Mouse (Mus musculus): ENCODE data around the gene Prtg. TPM values are rescaled to one million over a fixed set of nuclear protein-coding genes. Genes with fewer than 3 reads are reported as not detected.

Gene Prtg
- total and polyA plus RNA-seq, 3 experiments: not detected

GRCm38 (mm10) chr9:72949572-72949971 is 142.9 kb downstream of the Prtg start:
- no peaks in the 10 kb centered on the region for H3K79me2 ChIP-seq (ENCODE audit: control insufficient read depth, insufficient read depth, low read length, poor library complexity)
- no peak overlapping the region for H3K4me3 ChIP-seq (ENCODE audit: control insufficient read depth in 1 of 2, insufficient read depth in 1 of 2, low read depth in 2 of 2, low read length in 2 of 2)
- no peaks in the 10 kb centered on the region for H3K9me3 ChIP-seq (replicated peaks; ENCODE audit: insufficient read depth, low read length)
- H3K4me1 ChIP-seq (ENCODE audit: control insufficient read depth in 1 of 2, insufficient read depth in 2 of 2, low read length in 2 of 2): no peaks in the 10 kb centered on the region
- H3K36me3 ChIP-seq (ENCODE audit: control insufficient read depth in 1 of 2, insufficient read depth in 2 of 2, low read length in 2 of 2): no peaks in the 10 kb centered on the region
- no peak for DNase-seq (ENCODE audit: low read depth, low spot score)
- H3K9ac ChIP-seq (ENCODE audit: control insufficient read depth, low read depth, low read length, poor library complexity, severe bottlenecking): no peak overlapping the region
- no peak overlapping the region for H3K27ac ChIP-seq (ENCODE audit: control insufficient read depth, low read depth, low read length)
- H3K27me3 ChIP-seq (ENCODE audit: control insufficient read depth in 1 of 2, insufficient read depth in 2 of 2, low read length in 2 of 2): peaks cover 5 to 9% of the 10 kb centered on the region in 2 experiments
- TF ChIP-seq MXI1 (IDR thresholded peaks at IDR 0.05; ENCODE audit: low read depth, low read length) (no peak), MAZ (IDR thresholded peaks at IDR 0.05; ENCODE audit: low read depth, low read length) (no peak), TBP (IDR thresholded peaks at IDR 0.05; ENCODE audit: low read depth, low read length) (no peak), NRF1 (IDR thresholded peaks at IDR 0.05; ENCODE audit: insufficient read depth, low read depth, low read length, poor library complexity, severe bottlenecking) (no peak), RCOR1 (IDR thresholded peaks at IDR 0.05; ENCODE audit: low read depth, low read length) (no peak), TAL1 (IDR thresholded peaks at IDR 0.05; ENCODE audit: low read length) (no peak), UBTF (IDR thresholded peaks at IDR 0.05; ENCODE audit: borderline replicate concordance, insufficient read depth, low read depth, low read length) (no peak), CTCF (IDR thresholded peaks at IDR 0.05 in 2 of 3, conservative IDR thresholded peaks at IDR 0.05 in 1 of 3; ENCODE audit: control insufficient read depth in 1 of 3, insufficient read depth in 1 of 3, low read depth in 2 of 3, low read length in 3 of 3, poor library complexity in 1 of 3, severe bottlenecking in 1 of 3) (no peak), NELFE (IDR thresholded peaks at IDR 0.05; ENCODE audit: low read depth, low read length) (no peak), ZKSCAN1 (IDR thresholded peaks at IDR 0.05; ENCODE audit: low read depth, low read length) (no peak), MEF2A (IDR thresholded peaks at IDR 0.05; ENCODE audit: extremely low read depth, insufficient replicate concordance, low read depth, low read length, poor library complexity, severe bottlenecking) (no peak), ZC3H11A (IDR thresholded peaks at IDR 0.05; ENCODE audit: low read depth, low read length) (no peak), MYB (IDR thresholded peaks at IDR 0.05; ENCODE audit: low read depth, low read length) (no peak), CHD2 (IDR thresholded peaks at IDR 0.05; ENCODE audit: low read length) (no peak), RAD21 (IDR thresholded peaks at IDR 0.05; ENCODE audit: low read depth, low read length) (no peak), MAFK (IDR thresholded peaks at IDR 0.05; ENCODE audit: borderline replicate concordance, low read depth, low read length) (no peak), TCF12 (IDR thresholded peaks at IDR 0.05; ENCODE audit: low read depth, low read length) (no peak)

GRCm38 (mm10) chr9:72954746-72955145 is 148.1 kb downstream of the Prtg start:
- DNase-seq (ENCODE audit: low read depth, low spot score): peak; percentile 57
- H3K4me1 ChIP-seq (ENCODE audit: control insufficient read depth in 1 of 2, insufficient read depth in 2 of 2, low read length in 2 of 2): no peaks in the 10 kb centered on the region; a peak in 1 of 4 replicates
- peaks cover 3 to 6% of the 10 kb centered on the region in 2 experiments; a peak in 2 of 4 replicates for H3K27me3 ChIP-seq (ENCODE audit: control insufficient read depth in 1 of 2, insufficient read depth in 2 of 2, low read length in 2 of 2)
- no peaks in the 10 kb centered on the region; the same call in 1 of the 2 replicates for H3K79me2 ChIP-seq (ENCODE audit: control insufficient read depth, insufficient read depth, low read length, poor library complexity)
- H3K27ac ChIP-seq (ENCODE audit: control insufficient read depth, low read depth, low read length): no peak overlapping the region
- H3K36me3 ChIP-seq (ENCODE audit: control insufficient read depth in 1 of 2, insufficient read depth in 2 of 2, low read length in 2 of 2): peaks cover 0 to 4% of the 10 kb centered on the region in 2 experiments; a peak in 2 of 4 replicates
- TF ChIP-seq POLR2AphosphoS5 (IDR thresholded peaks at IDR 0.05; ENCODE audit: borderline replicate concordance, low read depth, low read length) (no peak), RAD21 (IDR thresholded peaks at IDR 0.05; ENCODE audit: low read depth, low read length) (peak; percentile 32), CTCF (IDR thresholded peaks at IDR 0.05 in 2 of 3, conservative IDR thresholded peaks at IDR 0.05 in 1 of 3; ENCODE audit: control insufficient read depth in 1 of 3, insufficient read depth in 1 of 3, low read depth in 2 of 3, low read length in 3 of 3, poor library complexity in 1 of 3, severe bottlenecking in 1 of 3) (peak; percentile 32 to 67 (median 50); a peak in 5 of 6 replicates), MAFK (IDR thresholded peaks at IDR 0.05; ENCODE audit: borderline replicate concordance, low read depth, low read length) (no peak), MYC (IDR thresholded peaks at IDR 0.05; ENCODE audit: low read depth, low read length) (no peak), USF1 (IDR thresholded peaks at IDR 0.05; ENCODE audit: low read depth, low read length) (no peak), ZMIZ1 (IDR thresholded peaks at IDR 0.05; ENCODE audit: low read depth, low read length) (no peak), POLR2A (IDR thresholded peaks at IDR 0.05; ENCODE audit: control insufficient read depth in 1 of 2, insufficient read depth in 1 of 2, low read depth in 1 of 2, low read length in 2 of 2, poor library complexity in 1 of 2) (no peak), SMC3 (IDR thresholded peaks at IDR 0.05; ENCODE audit: low read depth, low read length) (peak; percentile 65), ELF1 (IDR thresholded peaks at IDR 0.05; ENCODE audit: low read depth, low read length) (no peak), ETS1 (IDR thresholded peaks at IDR 0.05; ENCODE audit: low read depth, low read length) (no peak), MEF2A (IDR thresholded peaks at IDR 0.05; ENCODE audit: extremely low read depth, insufficient replicate concordance, low read depth, low read length, poor library complexity, severe bottlenecking) (no peak), HCFC1 (IDR thresholded peaks at IDR 0.05; ENCODE audit: low read depth, low read length) (no peak), ZKSCAN1 (IDR thresholded peaks at IDR 0.05; ENCODE audit: low read depth, low read length) (no peak), TAL1 (IDR thresholded peaks at IDR 0.05; ENCODE audit: low read length) (no peak), MAZ (IDR thresholded peaks at IDR 0.05; ENCODE audit: low read depth, low read length) (no peak)
- H3K9me3 ChIP-seq (replicated peaks; ENCODE audit: insufficient read depth, low read length): no peaks in the 10 kb centered on the region
- no peak overlapping the region for H3K9ac ChIP-seq (ENCODE audit: control insufficient read depth, low read depth, low read length, poor library complexity, severe bottlenecking)
- no peak overlapping the region for H3K4me3 ChIP-seq (ENCODE audit: control insufficient read depth in 1 of 2, insufficient read depth in 1 of 2, low read depth in 2 of 2, low read length in 2 of 2)

Data from MEL (cell line).